ENCODE assay signal across 8 mouse cellular contexts in genomic region chr16:56885824-56886615, GRCm38 (mm10). TPM values are rescaled to one million over a fixed set of nuclear protein-coding genes. Genes with fewer than 3 reads are reported as not detected.
DNase-seq lines count a peak whose midpoint lies in the region; ATAC-seq and TF ChIP-seq lines count a peak whose summit lies in the region.

Gene Tmem45a, minus strand, starts transcription at chr16:56886166.

- no peak; a peak in 1 of 4 replicates for TF ChIP-seq CTCF in CH12.LX (conservative IDR thresholded peaks at IDR 0.05 in 1 of 2, IDR thresholded peaks at IDR 0.05 in 1 of 2; ENCODE audit: low read depth in 2 of 2, low read length in 2 of 2)

- no peak within 1 kb of the TSS for H3K27ac ChIP-seq in CH12.LX (ENCODE audit: insufficient read depth, low read depth)
- no peak within 1 kb of the TSS for H3K27ac ChIP-seq in forebrain, embryonic 13.5 days
- peak within 1 kb of the TSS; percentile 49; the same call in 1 of the 2 replicates for H3K27ac ChIP-seq in heart, embryonic 16.5 days (ENCODE audit: low read length)

- peak; percentile 96 for DNase-seq in CH12.LX (ENCODE audit: extremely low read depth)
- DNase-seq in c-Kit-positive CD71-positive TER-119-positive erythroid progenitor cells, embryonic 14.5 days (ENCODE audit: low spot score) = peak; percentile 56
- peak; percentile 95 for DNase-seq in kidney, postnatal 10 days
- DNase-seq in liver = peak; percentile 72
- DNase-seq in neural tube, embryonic 10.5 days (ENCODE audit: extremely low spot score, low spot score) = peak; percentile 78
- peak; percentile 81 for DNase-seq in testis, postnatal 14 days (ENCODE audit: low spot score)

- H3K4me2 ChIP-seq in CH12.LX (ENCODE audit: insufficient read depth, low read depth, poor library complexity, severe bottlenecking) = peak within 1 kb of the TSS; percentile 70
- H3K4me2 ChIP-seq in forebrain, embryonic 13.5 days = peak within 1 kb of the TSS; percentile 76
- peak within 1 kb of the TSS; percentile 92 for H3K4me2 ChIP-seq in heart, embryonic 16.5 days (ENCODE audit: low read depth, low read length)

- dilution Hi-C loops in CH12.LX (cut with MboI; ENCODE audit: extremely low pct_ligation_motif_present, extremely low pct_unique_long_range_greater_than_20kb, low sequenced_read_pairs) = no loop called here

- H3K4me3 ChIP-seq in CH12.LX (replicated peaks in 1 of 3; ENCODE audit: low read depth in 2 of 3, low read length in 2 of 3, poor library complexity in 1 of 3) = peak within 1 kb of the TSS; percentile 56 to 62 (median 60)
- peak within 1 kb of the TSS; percentile 44 for H3K4me3 ChIP-seq in forebrain, embryonic 13.5 days
- H3K4me3 ChIP-seq in heart, embryonic 16.5 days (ENCODE audit: low read length) = peak within 1 kb of the TSS; percentile 71

- H3K27me3 ChIP-seq in CH12.LX (replicated peaks) = no peaks in the 10 kb centered on the region
- H3K27me3 ChIP-seq in forebrain, embryonic 13.5 days = no peaks in the 10 kb centered on the region
- no peaks in the 10 kb centered on the region for H3K27me3 ChIP-seq in heart, embryonic 16.5 days (ENCODE audit: control insufficient read depth, insufficient read depth, low read length)

- no peak for TF ChIP-seq RAD21 in CH12.LX (IDR thresholded peaks at IDR 0.05; ENCODE audit: low read depth, low read length)

- no peaks in the 10 kb centered on the region for H3K9me3 ChIP-seq in CH12.LX (replicated peaks; ENCODE audit: low read length)
- no peaks in the 10 kb centered on the region for H3K9me3 ChIP-seq in forebrain, embryonic 13.5 days (replicated peaks)
- no peaks in the 10 kb centered on the region for H3K9me3 ChIP-seq in heart, embryonic 16.5 days (replicated peaks; ENCODE audit: control insufficient read depth, low read length)

- TF ChIP-seq POLR2A in CH12.LX (IDR thresholded peaks at IDR 0.05; ENCODE audit: low read depth, low read length) = peak; percentile 79

- peak within 1 kb of the TSS; percentile 58 for H3K9ac ChIP-seq in CH12.LX (ENCODE audit: insufficient read depth, low read depth)
- H3K9ac ChIP-seq in forebrain, embryonic 13.5 days = peak within 1 kb of the TSS; percentile 50; the same call in 1 of the 2 replicates
- H3K9ac ChIP-seq in heart, embryonic 16.5 days (ENCODE audit: low read length) = peak within 1 kb of the TSS; percentile 70

- in situ Hi-C loops in CH12.LX (cut with MboI; ENCODE audit: low pct_ligation_motif_present, low pct_unique_long_range_greater_than_20kb, low sequenced_read_pairs) = no loop called here

- peak; percentile 45; the same call in 1 of the 2 replicates for TF ChIP-seq EP300 in CH12.LX (IDR thresholded peaks at IDR 0.05; ENCODE audit: low read length)

- no peaks in the 10 kb centered on the region for H3K79me2 ChIP-seq in CH12.LX (replicated peaks; ENCODE audit: control insufficient read depth, extremely low read depth, insufficient read depth, poor library complexity, severe bottlenecking)

- WGBS in forebrain, embryonic 13.5 days = 6% methylated on average over 25 of the region's 25 CpGs
- 3% methylated on average over 25 of the region's 25 CpGs for WGBS in heart, embryonic 16.5 days

- ATAC-seq in forebrain, embryonic 13.5 days = peak; percentile 98
- ATAC-seq in heart, embryonic 16.5 days (replicated peaks; ENCODE audit: extremely low read depth, insufficient read depth, low FRiP score) = peak; percentile 99

- H3K4me1 ChIP-seq in CH12.LX (ENCODE audit: control insufficient read depth in 1 of 2, insufficient read depth in 2 of 2) = peaks cover 2 to 20% of the 10 kb centered on the region in 2 experiments
- H3K4me1 ChIP-seq in forebrain, embryonic 13.5 days = no peaks in the 10 kb centered on the region
- H3K4me1 ChIP-seq in heart, embryonic 16.5 days (ENCODE audit: control insufficient read depth, insufficient read depth, low read length) = peaks cover 2% of the 10 kb centered on the region

- no peaks in the 10 kb centered on the region for H3K36me3 ChIP-seq in CH12.LX (replicated peaks in 1 of 2; ENCODE audit: control insufficient read depth in 1 of 2, insufficient read depth in 1 of 2, low read length in 1 of 2)
- H3K36me3 ChIP-seq in forebrain, embryonic 13.5 days (ENCODE audit: poor library complexity, severe bottlenecking) = no peaks in the 10 kb centered on the region
- H3K36me3 ChIP-seq in heart, embryonic 16.5 days (ENCODE audit: control insufficient read depth, insufficient read depth) = no peaks in the 10 kb centered on the region

TF ChIP-seq in CH12.LX, 34 proteins besides CTCF, POLR2A, EP300 and RAD21:
- TF ChIP-seq PAX5 (IDR thresholded peaks at IDR 0.05; ENCODE audit: low read length) (no peak), HCFC1 (IDR thresholded peaks at IDR 0.05; ENCODE audit: low read depth, low read length) (peak; percentile 58), MEF2A (IDR thresholded peaks at IDR 0.05; ENCODE audit: borderline replicate concordance, low read depth, low read length) (peak; percentile 62), JUND (conservative IDR thresholded peaks at IDR 0.05; ENCODE audit: low read depth, low read length) (no peak), USF2 (conservative IDR thresholded peaks at IDR 0.05; ENCODE audit: low read depth, low read length) (no peak), NELFE (IDR thresholded peaks at IDR 0.05; ENCODE audit: low read depth, low read length) (peak; percentile 80), GABPA (IDR thresholded peaks at IDR 0.05; ENCODE audit: insufficient replicate concordance, low read depth, low read length) (no peak), CHD2 (IDR thresholded peaks at IDR 0.05; ENCODE audit: low read length) (peak; percentile 90), USF1 (IDR thresholded peaks at IDR 0.05; ENCODE audit: low read depth, low read length) (no peak), IRF4 (IDR thresholded peaks at IDR 0.05; ENCODE audit: low read depth, low read length) (peak; percentile 46; the same call in 1 of the 2 replicates), RCOR1 (conservative IDR thresholded peaks at IDR 0.05; ENCODE audit: low read depth, low read length) (peak; percentile 66; the same call in 1 of the 2 replicates), UBTF (IDR thresholded peaks at IDR 0.05; ENCODE audit: low read depth, low read length) (no peak), TCF12 (IDR thresholded peaks at IDR 0.05; ENCODE audit: low read depth, low read length) (peak; percentile 88), ZNF384 (IDR thresholded peaks at IDR 0.05; ENCODE audit: low read depth, low read length) (peak; percentile 44; the same call in 1 of the 2 replicates), MAFK (IDR thresholded peaks at IDR 0.05; ENCODE audit: insufficient replicate concordance, low read length) (no peak), BHLHE40 (IDR thresholded peaks at IDR 0.05; ENCODE audit: low read depth, low read length) (peak; percentile 42), MAZ (IDR thresholded peaks at IDR 0.05; ENCODE audit: low read depth, low read length) (peak; percentile 89; the same call in 1 of the 2 replicates), MXI1 (IDR thresholded peaks at IDR 0.05; ENCODE audit: low read depth, low read length) (peak; percentile 77), ZMIZ1 (IDR thresholded peaks at IDR 0.05; ENCODE audit: low read depth, low read length) (peak; percentile 94), ZC3H11A (IDR thresholded peaks at IDR 0.05; ENCODE audit: low read depth, low read length) (no peak), MAX (IDR thresholded peaks at IDR 0.05; ENCODE audit: low read length) (peak; percentile 63), KAT2A (IDR thresholded peaks at IDR 0.05; ENCODE audit: insufficient replicate concordance, low read length) (0 out of 2 replicates have a peak, but pooled peaks have one; percentile 48), NRF1 (IDR thresholded peaks at IDR 0.05; ENCODE audit: low read depth, low read length) (no peak; the same call in 1 of the 2 replicates), CHD1 (IDR thresholded peaks at IDR 0.05; ENCODE audit: low read depth, low read length) (0 out of 2 replicates have a peak, but pooled peaks have one; percentile 23), JUN (IDR thresholded peaks at IDR 0.05; ENCODE audit: insufficient read depth, low read depth, low read length) (no peak), SMC3 (IDR thresholded peaks at IDR 0.05; ENCODE audit: low read depth, low read length) (0 out of 2 replicates have a peak, but pooled peaks have one; percentile 7), ZKSCAN1 (IDR thresholded peaks at IDR 0.05; ENCODE audit: borderline replicate concordance, low read depth, low read length) (no peak), POLR2AphosphoS2 (IDR thresholded peaks at IDR 0.05; ENCODE audit: low read depth, low read length) (peak; percentile 52; the same call in 1 of the 2 replicates), SIN3A (IDR thresholded peaks at IDR 0.05; ENCODE audit: low read length) (peak; percentile 96), MYC (IDR thresholded peaks at IDR 0.05; ENCODE audit: low read depth, low read length) (peak; percentile 34; the same call in 1 of the 2 replicates), ETS1 (conservative IDR thresholded peaks at IDR 0.05; ENCODE audit: low read depth, low read length) (peak; percentile 71), E2F4 (IDR thresholded peaks at IDR 0.05; ENCODE audit: insufficient replicate concordance, low read depth, low read length) (no peak), TBP (conservative IDR thresholded peaks at IDR 0.05; ENCODE audit: low read depth, low read length) (peak; percentile 61; the same call in 1 of the 2 replicates), ELF1 (IDR thresholded peaks at IDR 0.05; ENCODE audit: low read depth, low read length) (peak; percentile 74)

RNA-seq across cellular contexts. Expression of gene Tmem45a, which starts in this region (rescaled TPM):
- total RNA-seq in CH12.LX (2012; rRNA removed) (13.7 and 30.7 TPM in 2 replicates), CH12.LX (2014; rRNA removed) (76.8 and 105 TPM in 2 replicates)
- polyA plus RNA-seq in CH12.LX (2012; ENCODE audit: insufficient read length, low read depth) = 26.9 and 31.7 TPM in 2 replicates
- polyA plus RNA-seq in forebrain, embryonic 13.5 days (2015; fragmentation: Nextera tagmentation; extraction: Ambion mirVana) = 2.7 and 2.8 TPM in 2 replicates
- 15.8 and 18.3 TPM in 2 replicates for polyA plus RNA-seq in heart, embryonic 16.5 days (2015; fragmentation: Nextera tagmentation; extraction: Ambion mirVana)
